Comparison of ENCODE assay signal across 10 mouse cellular contexts in genomic region chr6:90702837-90703735, GRCm38 (mm10).
DNase-seq lines count a peak whose midpoint lies in the region; ATAC-seq and TF ChIP-seq lines count a peak whose summit lies in the region.
"Had no signal": no experiment of that assay in that cellular context is flagged by ENCODE, and none has a peak within 500 bp of the region (broad histone marks: within the 10 kb centered on the region; RNA-seq: fewer than 3 reads in every experiment).

No protein-coding gene starts in this region.

- H3K9me3 ChIP-seq in intestine, embryonic 14.5 days (ENCODE audit: control insufficient read depth, low read length), result no peaks in the 10 kb centered on the region
- no peaks in the 10 kb centered on the region for H3K9me3 ChIP-seq in intestine, postnatal 0 days (ENCODE audit: control insufficient read depth)
- H3K9me3 ChIP-seq in forebrain, postnatal 0 days (ENCODE audit: low read length), result no peaks in the 10 kb centered on the region

- H3K27me3 ChIP-seq in intestine, embryonic 14.5 days (replicated peaks; ENCODE audit: control insufficient read depth, insufficient read depth, low read length), result no peaks in the 10 kb centered on the region
- no peaks in the 10 kb centered on the region for H3K27me3 ChIP-seq in intestine, postnatal 0 days (replicated peaks; ENCODE audit: control insufficient read depth, insufficient read depth, low read length)
- no peaks in the 10 kb centered on the region for H3K27me3 ChIP-seq in forebrain, postnatal 0 days (ENCODE audit: insufficient read depth, low read length)

- WGBS in intestine, embryonic 14.5 days, result 31% methylated on average over 4 of the region's 4 CpGs
- WGBS in intestine, postnatal 0 days, result 41% methylated on average over 4 of the region's 4 CpGs
- 21% methylated on average over 4 of the region's 4 CpGs for WGBS in forebrain, postnatal 0 days

- no peak overlapping the region for H3K4me3 ChIP-seq in intestine, embryonic 14.5 days (ENCODE audit: low read depth, low read length)
- no peak overlapping the region for H3K4me3 ChIP-seq in intestine, postnatal 0 days (ENCODE audit: low read depth, low read length)
- H3K4me3 ChIP-seq in forebrain, postnatal 0 days (ENCODE audit: low read depth, low read length), result no peak overlapping the region
- H3K4me3 ChIP-seq: erythroblast, embryonic 14.5 days had no signal

- no peak overlapping the region for H3K9ac ChIP-seq in intestine, embryonic 14.5 days (ENCODE audit: low read length)
- no peak overlapping the region for H3K9ac ChIP-seq in intestine, postnatal 0 days (ENCODE audit: low read depth, low read length)
- H3K9ac ChIP-seq in forebrain, postnatal 0 days, result no peak overlapping the region

- ATAC-seq in intestine, embryonic 14.5 days (replicated peaks; ENCODE audit: low FRiP score, low TSS enrichment, low read depth), result no peak
- no peak for ATAC-seq in intestine, postnatal 0 days
- peak; percentile 17; the same call in 1 of the 2 replicates for ATAC-seq in forebrain, postnatal 0 days

- 0 out of 2 replicates have a peak overlapping the region, but pooled peaks have one; percentile 33 for H3K27ac ChIP-seq in intestine, embryonic 14.5 days (ENCODE audit: low read depth)
- H3K27ac ChIP-seq in intestine, postnatal 0 days (ENCODE audit: low read depth, low read length), result no peak overlapping the region; the same call in 1 of the 2 replicates
- H3K27ac ChIP-seq in forebrain, postnatal 0 days (ENCODE audit: low read depth, low read length), result peak overlapping the region; percentile 36; the same call in 1 of the 2 replicates

- peaks cover 14% of the 10 kb centered on the region for H3K4me1 ChIP-seq in intestine, embryonic 14.5 days (replicated peaks; ENCODE audit: control insufficient read depth, insufficient read depth, low read length)
- H3K4me1 ChIP-seq in intestine, postnatal 0 days (replicated peaks; ENCODE audit: control insufficient read depth, insufficient read depth, low read length), result peaks cover 10% of the 10 kb centered on the region; the same call in 1 of the 2 replicates
- peaks cover 34% of the 10 kb centered on the region for H3K4me1 ChIP-seq in forebrain, postnatal 0 days (ENCODE audit: insufficient read depth)

- no peak for TF ChIP-seq CTCF in intestine, postnatal 0 days (IDR thresholded peaks at IDR 0.05; ENCODE audit: low read depth)
- TF ChIP-seq CTCF in forebrain, postnatal 0 days (IDR thresholded peaks at IDR 0.05; ENCODE audit: low read depth), result no peak

- no peaks in the 10 kb centered on the region for H3K36me3 ChIP-seq in intestine, embryonic 14.5 days (ENCODE audit: control insufficient read depth, insufficient read depth, low read length)
- no peaks in the 10 kb centered on the region for H3K36me3 ChIP-seq in intestine, postnatal 0 days (ENCODE audit: control insufficient read depth, insufficient read depth)
- no peaks in the 10 kb centered on the region for H3K36me3 ChIP-seq in forebrain, postnatal 0 days (ENCODE audit: insufficient read depth)

- no peak overlapping the region for H3K4me2 ChIP-seq in intestine, embryonic 14.5 days (ENCODE audit: low read length)
- H3K4me2 ChIP-seq in intestine, postnatal 0 days (replicated peaks; ENCODE audit: low read depth), result no peak overlapping the region
- H3K4me2 ChIP-seq in forebrain, postnatal 0 days (ENCODE audit: low read depth), result no peak overlapping the region

- no peak for DNase-seq in intestine, embryonic 14.5 days (ENCODE audit: low spot score)
- DNase-seq in brain, adult 2 months (ENCODE audit: low read depth, low spot score), result peak; percentile 76
- peak; percentile 35 for DNase-seq in forebrain, postnatal 0 days
- DNase-seq in mesoderm, embryonic 11.5 days (ENCODE audit: low read depth, low spot score), result peak; percentile 52
- no peak for DNase-seq in right cerebral cortex, postnatal 14 days
- no peak for DNase-seq in spleen, adult 18-20 months
- DNase-seq in testis, postnatal 10 days (ENCODE audit: low spot score), result no peak
- DNase-seq: right cerebral cortex, postnatal 25 days had no signal

Comparison
In these comparisons a context has a peak if more than half of its experiments do, and no peak if none do; other contexts are left out.
1. DNase-seq: peak in brain, adult 2 months (single experiment), forebrain, postnatal 0 days (single experiment) and mesoderm, embryonic 11.5 days (single experiment); none in intestine, embryonic 14.5 days (single experiment), right cerebral cortex, postnatal 14 days (single experiment), spleen, adult 18-20 months (0 of 2) and testis, postnatal 10 days (single experiment).